Mouse (Mus musculus) layer of hippocampus, postnatal 14 days (tissue): ENCODE results near the gene Smim20. TPM values are rescaled to one million over a fixed set of nuclear protein-coding genes. Genes with fewer than 3 reads are reported as not detected.

Source experiments
- DNase-seq, 2 experiments: peaks; one replicate each; pipeline ENCODE4 v3.0.0; 2021 to 2022; ENCODE audit warnings: low spot score in 2 of 2, mixed read lengths in 1 of 2
- total RNA-seq, 2 experiments: library from RNA; stranded (reverse); gene quantifications; 2 replicates each; pipeline ENCODE4 v1.2.3; 2021

Gene Smim20
- total RNA-seq, 2 experiments from 2014 or later: 35.6 to 37.2 TPM

DNA sequence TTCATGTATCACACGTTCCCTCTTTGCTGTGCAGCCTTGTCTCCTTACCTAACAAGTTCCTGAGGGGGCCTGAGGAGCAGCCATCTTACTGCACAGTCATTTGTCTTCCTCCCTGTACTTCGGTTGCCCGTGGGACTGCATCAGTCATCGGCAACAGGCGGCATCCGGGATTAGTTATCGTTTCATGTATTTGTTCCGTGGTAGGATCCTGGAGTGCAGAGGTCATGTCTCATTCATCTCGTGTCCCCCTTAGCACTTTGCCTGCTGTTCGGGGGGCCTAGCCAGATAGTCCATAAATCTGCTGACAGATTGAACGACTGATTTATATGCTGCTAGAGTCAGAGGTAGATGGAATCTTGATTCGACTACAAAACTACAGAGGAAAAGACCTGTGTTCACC lies 1.1 kb upstream of the Smim20 start:
- no peak for DNase-seq

DNA sequence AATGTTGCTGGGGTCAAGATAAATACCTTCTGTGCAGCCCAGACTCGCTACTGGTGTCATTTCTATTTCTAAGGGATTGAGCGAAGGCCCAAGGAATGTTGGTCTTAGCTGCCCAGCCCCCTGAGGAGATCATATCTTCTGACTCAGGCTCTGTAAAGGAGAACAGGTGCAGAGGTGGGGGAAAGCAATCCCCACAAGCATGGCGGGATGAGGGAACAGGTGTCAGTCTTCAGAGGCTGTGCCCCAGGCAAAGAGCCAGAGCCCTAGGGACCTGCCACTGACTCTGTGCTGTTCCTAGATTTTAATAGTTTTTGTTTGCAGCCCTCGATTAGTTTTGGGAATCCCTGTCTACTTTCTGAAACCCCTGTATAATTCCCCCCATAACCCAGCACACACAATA lies 702 bp upstream of the Smim20 start:
- no peak for DNase-seq

- no peak for DNase-seq
Measured at GRCm38 (mm10) chr5:53268095-53268692, 1.3 kb downstream of the Smim20 start.

DNA sequence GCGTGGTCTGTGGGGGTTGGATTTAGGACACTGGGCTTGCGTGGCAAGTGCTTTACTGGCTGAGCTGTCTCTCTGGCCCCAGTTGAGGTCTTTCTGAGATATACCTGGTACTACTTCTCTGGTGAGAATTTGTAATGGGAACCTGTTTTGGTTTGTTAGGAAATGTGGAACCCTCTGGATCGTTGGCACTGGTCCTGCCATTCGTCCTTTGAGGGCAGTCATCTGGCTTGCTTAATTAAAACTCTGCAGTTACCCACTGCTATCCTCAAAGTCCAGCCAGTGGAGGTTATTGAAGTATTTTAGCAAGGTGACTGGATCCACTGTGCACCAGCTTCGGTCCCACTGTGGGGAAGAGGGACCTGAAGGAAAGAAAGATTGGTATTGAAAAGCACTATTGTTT lies 2.9 kb downstream of the Smim20 start:
- no peak for DNase-seq

- DNase-seq: no peak
Measured at GRCm38 (mm10) chr5:53270947-53271711, 4.2 kb downstream of the Smim20 start.

DNA sequence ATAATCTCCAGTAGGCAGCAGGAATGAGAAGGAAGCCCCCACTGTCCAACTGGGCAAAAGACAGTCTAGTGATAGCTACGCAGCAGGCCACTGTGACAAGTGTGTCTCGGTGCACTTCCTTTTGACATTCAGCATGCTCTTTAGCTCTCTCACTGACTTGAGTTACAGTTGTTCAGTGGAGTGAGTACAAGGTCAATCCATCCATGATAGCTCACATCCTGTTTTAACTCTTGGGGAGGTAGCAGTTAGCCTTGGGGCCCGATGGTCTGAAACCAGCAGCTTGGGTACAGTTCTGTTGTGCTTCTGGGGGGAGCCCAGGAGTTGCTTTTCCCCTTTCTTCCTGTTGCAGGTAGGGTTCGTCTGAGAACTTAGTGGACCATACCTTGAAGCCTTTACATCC lies 5.7 kb downstream of the Smim20 start:
- no peak for DNase-seq

DNA sequence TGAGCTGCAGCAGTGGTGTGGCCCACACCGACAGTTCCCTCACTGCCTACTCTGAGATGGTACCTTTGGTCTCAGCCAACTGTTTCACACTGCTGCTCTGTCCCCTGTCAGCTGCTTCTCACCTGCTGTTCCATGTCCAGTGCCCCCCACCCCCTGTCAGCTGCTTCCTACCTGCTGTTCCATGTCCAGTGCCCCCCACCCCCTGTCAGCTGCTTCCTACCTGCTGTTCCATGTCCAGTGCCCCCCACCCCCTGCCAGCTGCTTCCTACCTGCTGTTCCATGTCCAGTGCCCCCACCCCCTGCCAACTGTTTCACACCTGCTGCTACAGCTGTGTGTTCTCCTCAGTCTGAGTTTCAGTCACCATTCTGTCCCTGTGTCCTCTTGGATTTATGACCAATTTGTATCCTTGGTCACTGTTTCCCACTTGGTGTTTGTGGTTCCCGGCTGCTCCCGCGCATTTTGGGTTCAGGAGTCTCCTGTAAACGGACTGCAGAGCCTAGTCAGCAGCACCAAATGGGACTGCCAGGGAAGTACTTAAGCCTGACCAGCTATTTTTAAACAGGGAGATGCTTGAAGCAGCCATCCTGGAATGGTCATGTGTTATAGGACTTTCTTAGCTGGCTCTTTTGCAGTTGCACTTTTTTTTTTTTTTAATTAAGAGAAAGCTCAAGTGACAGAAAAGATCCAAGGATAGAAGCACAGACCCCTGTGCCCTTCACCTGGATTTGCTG lies 7.0 kb downstream of the Smim20 start:
- DNase-seq: no peak

- peak; percentile 54 to 70 for DNase-seq
Measured at GRCm38 (mm10) chr5:53274811-53275355, 8.0 kb downstream of the Smim20 start.

DNA sequence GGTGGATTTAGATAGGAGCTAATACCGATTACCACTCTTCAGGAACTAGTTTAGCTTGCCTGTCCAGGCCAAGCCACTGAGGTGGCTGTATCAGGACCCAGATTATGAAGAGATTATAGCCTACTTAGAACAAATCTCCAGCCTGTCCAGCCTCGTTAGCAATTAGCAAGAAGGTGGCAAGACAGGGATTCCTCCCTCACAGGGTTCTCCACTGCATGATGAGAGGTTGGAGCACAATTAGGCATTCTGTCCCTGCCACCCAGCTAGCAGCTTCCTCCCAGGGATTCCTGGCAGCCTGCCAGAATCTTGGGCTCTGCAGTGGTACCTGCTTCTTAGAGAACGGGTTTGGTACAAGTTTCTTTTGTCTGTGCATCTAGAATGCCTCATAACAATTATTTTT lies 8.5 kb downstream of the Smim20 start:
- DNase-seq: no peak

- peak in 1 of 2 experiments; percentile 59 for DNase-seq
Measured at GRCm38 (mm10) chr5:53276470-53277022, 9.7 kb downstream of the Smim20 start.

DNA sequence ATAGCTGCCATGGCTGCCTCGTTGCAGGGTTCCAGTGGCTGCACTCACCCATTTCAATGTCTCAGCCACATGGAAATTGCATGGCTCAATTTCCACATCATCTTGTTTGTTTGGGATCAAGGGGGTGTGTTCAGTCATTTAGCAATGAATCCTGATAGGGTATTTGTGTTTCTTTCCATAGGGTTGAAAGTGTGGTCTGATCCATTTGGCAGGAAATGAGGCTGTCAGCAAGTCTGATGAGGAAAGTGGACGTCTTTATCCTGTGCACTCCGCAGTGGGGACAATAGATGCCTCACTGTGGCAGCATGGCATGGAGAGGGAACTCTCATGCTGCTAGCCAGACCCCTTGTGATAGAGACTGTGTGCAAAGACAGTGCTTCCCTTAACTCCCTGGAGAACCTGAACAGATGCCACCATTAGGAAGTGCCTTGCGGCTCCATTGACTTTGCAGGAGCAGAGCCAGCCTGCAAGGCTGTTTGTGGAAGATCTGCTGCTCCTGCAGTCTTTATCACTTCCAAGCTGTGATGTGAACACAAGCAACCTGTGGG lies 10.9 kb downstream of the Smim20 start:
- no peak for DNase-seq

DNA sequence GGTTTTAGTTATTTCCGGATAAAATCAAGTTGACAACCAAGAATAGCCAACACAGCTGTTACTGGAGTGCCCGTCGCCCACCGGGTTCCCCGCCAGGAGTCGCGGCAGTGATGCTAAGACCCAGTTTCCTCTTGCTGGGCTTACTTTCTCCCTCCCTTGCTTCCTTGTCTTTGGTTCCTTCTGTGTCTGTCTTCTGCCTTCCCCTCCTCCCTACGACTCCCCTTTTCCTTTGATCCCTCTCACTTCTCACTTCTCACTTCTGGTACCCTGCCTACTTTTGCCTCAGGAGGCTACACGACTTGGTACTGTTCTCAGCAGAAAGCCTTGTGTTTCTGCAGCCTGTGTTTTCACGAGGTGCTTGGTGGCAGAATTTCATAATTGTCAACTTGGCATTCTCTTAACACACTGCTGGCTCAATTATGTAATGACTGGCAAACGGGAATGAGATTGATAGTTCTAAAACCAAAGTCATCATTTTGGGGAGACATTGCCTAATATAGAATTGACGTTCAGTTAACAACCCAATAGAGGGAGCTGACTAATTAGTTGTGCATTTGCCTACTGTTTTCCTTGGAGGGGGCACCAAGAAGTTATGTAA lies 12.4 kb downstream of the Smim20 start:
- peak in 1 of 2 experiments; percentile 41 for DNase-seq

DNA sequence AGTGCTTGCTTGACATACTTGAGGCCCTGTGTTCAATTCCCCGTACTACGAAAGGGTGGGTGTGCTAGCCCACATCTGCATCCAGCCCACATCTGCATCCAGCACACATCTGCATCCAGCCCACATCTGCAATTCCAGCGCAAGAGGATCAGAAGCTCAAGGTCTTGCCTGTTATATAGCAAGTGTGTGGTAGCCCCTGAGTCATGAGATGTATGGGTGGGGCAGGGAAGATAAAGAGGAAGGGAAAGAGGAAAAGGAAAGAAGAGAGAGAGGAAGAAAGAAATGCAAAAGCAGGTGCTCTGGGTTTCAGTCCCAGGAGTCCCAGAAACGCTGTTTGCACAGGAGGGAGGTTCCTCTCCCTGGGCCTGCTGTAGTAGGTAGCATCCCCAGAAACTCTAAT lies 15.6 kb downstream of the Smim20 start:
- DNase-seq: no peak

DNA sequence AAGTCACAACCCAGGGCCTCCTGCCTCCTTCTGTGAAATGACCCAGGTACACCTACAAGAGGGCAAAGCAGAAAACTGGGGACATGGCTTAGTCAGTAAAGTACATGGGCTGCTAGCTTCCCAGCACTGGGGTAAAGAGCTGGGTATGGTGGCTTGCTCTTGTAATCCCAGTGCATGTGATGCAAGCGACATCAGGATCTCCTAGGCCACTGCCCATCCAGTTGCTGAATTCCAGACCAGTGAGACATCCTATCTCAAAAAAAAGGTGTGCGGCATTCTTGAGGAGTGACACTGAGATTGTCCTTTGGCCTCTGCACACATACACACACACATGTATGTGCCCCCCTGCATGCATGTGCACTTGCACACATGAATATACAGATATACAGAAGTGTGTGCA lies 19.5 kb downstream of the Smim20 start:
- no peak for DNase-seq

DNA sequence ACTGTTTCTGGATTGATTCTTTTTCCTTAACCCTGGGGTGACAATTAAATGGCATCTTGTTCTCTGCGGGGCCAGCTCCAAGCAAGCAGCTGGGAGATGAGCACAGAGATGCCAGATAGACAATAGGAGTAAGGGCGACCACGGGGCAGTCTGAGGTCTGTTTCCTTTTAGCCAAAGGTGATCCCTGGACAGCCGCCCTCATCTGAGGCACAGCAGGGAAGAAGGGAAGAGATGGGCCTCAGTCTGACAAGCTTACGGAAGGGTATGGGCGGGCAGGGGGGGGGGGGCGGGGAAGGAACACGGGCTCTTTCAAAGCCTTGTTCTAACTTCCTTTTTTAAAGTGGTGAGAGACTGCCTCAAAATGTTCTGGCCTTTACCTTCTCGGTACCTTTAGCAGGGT lies 22.6 kb downstream of the Smim20 start:
- DNase-seq: no peak

DNA sequence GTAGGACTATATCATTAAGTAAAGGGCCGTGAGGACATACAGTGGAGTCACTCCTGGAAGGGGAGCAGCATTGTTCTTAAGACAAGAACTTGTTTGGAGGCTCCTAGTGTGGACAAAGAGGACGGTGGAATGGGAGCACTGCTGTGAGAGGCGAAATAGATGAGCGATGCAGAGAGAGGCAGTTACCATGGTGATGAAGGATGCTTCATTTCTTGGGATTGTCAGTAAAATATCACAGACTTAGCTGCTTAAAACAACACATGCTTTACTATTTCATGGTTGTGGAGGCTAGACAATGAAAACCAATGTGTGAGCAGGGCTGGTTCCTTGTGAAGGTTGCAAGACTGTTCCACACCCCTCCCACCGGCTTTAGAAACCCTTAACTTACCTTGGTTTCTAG lies 27.7 kb downstream of the Smim20 start:
- peak in 1 of 2 experiments; percentile 26 for DNase-seq

DNA sequence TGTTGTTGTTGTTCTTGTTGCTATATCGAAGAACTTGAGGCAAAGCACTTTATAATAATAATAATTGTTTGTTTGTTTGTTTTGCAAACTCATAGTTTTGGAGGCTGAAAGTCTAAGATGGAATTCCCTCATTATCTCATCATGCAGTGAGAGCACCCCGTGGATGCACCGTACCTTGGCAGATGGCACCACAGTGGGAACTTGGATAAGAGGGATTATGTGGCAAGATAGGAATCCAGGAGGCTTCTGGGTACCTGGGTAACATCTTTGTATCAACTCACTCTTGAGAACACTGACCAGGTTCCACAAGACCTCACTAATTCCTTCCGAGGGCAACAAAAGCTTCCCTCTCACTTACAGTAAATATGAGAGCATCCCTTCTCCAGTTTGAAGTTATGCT lies 30.1 kb downstream of the Smim20 start:
- DNase-seq: no peak

DNA sequence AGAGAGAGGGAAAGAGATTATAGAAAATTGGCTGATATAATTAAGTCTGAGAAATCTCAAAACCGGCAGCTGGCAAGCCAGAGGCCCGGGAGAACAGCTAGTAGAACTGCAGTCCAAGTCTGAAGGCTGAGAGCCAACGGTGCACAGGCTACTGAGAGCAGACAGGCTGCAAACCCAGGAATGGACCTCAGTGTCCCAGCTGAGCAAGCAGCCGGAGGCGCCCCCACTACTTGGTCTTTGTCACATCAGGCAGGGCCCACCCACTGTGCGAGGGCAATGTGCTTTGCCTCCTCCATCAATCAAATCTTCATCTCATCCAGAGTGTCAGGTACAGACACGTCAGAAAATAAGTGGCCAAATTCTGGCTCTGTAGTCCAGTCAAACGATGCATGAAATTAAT lies 34.6 kb downstream of the Smim20 start:
- no peak for DNase-seq

DNA sequence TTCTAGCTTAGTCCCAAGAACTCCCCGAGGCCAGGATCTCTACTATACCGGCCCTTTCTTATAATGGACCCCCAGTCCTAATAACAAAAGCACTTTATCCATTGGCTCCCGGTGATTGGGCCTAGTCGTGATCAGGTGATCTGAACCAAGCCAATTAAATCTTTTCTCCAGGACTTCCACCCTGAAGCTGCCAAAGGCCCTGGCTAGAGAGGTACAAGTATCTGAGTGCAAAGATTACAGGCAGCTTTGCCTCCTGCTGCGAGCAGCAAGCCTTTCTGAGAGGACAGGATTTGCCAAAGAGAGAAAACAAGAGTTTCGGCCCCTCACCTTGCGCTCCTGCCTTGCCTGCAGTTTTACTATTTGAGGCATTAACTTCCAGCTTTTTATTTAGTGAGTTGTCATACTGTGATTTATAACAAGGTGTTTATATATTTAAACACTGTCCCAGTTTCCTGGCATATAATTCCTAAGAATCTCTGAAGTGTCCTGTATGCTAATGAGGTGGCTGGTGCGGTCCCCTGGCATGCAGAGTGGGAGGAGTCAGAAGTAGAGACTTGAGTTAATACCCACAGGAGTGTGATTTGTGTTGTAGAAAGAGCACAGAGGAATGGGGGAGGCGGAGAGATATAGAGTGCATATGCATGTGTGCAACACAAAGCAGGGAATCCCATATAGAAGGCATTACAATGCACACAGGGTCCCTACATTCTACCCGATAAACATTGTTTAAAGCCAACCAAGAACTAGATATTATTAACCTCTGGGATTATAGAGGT lies 36.2 kb downstream of the Smim20 start:
- no peak for DNase-seq

DNA sequence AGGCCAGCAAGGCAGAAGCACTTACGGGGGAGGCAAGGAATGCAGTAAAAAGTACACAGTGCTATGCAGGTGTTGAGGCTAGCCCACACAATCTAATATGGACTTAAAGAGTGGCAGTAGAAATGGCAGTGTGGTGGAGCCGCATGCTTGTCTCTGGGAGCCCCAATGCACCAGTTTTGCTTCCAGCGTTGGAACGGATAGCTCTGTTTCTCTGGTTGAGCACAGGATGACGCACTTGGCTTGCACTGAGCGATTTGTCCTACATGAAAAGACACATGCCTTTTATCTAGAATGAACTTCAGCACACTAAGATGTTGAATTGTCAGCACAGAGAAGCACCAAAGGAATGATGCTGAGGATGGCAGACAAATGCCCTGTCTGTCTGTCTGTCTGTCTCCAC lies 37.1 kb downstream of the Smim20 start:
- DNase-seq: no peak
